Mouse (Mus musculus): ENCODE results near the gene Ngfr. TPM values are rescaled to one million over a fixed set of nuclear protein-coding genes. Genes with fewer than 3 reads are reported as not detected.
A peak's percentile ranks its signal among the peaks of the same experiment; 100 is the strongest.

Gene Ngfr
- total and polyA plus RNA-seq, 2 experiments from 2014 or later = 1.5 to 2.0 TPM

DNA sequence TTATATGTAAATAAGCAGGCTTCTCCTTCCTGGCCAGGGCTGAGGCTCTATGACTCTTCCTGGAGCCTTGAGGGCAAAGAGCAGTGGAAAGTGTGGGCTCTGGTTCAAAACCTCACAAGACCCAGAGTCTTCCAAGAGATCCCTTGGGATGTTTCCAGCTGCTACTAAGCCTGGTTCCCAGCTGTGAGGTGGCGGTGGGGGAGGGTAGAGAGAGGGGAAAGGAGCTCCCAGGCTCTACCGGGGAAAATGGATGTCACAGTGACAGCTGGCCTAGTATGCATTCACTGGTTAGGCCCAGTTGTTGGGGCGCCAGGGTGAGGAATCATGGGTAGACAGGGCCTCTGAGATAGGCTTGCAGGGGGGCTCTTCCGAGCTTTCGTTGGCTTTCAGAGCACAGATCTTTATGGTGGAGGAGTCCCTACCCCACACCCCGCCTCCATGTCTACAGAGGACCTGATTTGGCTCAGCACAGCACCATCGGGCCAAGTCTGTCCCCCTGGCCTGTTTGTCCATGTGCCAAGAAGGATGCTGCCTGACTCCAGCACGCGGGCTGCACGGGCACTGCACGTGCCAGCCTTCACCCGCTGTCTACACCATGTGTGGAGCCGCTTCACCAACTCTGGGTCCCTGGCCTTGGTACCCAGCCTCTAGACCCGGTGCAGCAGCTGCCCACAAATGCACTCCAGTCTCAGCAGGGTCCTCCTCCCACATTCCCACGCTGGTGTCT lies 49.0 kb downstream of the Ngfr start:
- H3K9me3 ChIP-seq (replicated peaks; ENCODE audit: control insufficient read depth, low read length) = no peaks in the 10 kb centered on the region
- WGBS = 60% methylated on average over 15 of the region's 15 CpGs
- no peak for DNase-seq (ENCODE audit: low spot score)
- H3K9ac ChIP-seq (replicated peaks; ENCODE audit: low read depth, low read length) = no peak overlapping the region
- no peak overlapping the region for H3K27ac ChIP-seq (ENCODE audit: low read depth)
- H3K4me1 ChIP-seq (ENCODE audit: control insufficient read depth, insufficient read depth) = peaks cover 4% of the 10 kb centered on the region; the same call in 1 of the 2 replicates
- TF ChIP-seq EP300 (IDR thresholded peaks at IDR 0.05; ENCODE audit: low read depth) (no peak), CTCF (IDR thresholded peaks at IDR 0.05; ENCODE audit: low read depth) (no peak)
- H3K36me3 ChIP-seq (replicated peaks; ENCODE audit: control insufficient read depth, insufficient read depth, low read length) = no peaks in the 10 kb centered on the region
- ATAC-seq (ENCODE audit: insufficient read depth, low read depth) = no peak
- no peak overlapping the region for H3K4me2 ChIP-seq (ENCODE audit: low read depth, low read length)
- 0 out of 2 replicates have a peak, but pooled peaks cover 9% of the 10 kb centered on the region for H3K27me3 ChIP-seq (ENCODE audit: control insufficient read depth, insufficient read depth, low read length)
- H3K4me3 ChIP-seq (ENCODE audit: low read depth, low read length) = no peak overlapping the region

GRCm38 (mm10) chr11:95533484-95534160 lies 53.9 kb downstream of the Ngfr start:
- peak; percentile 86 for ATAC-seq (ENCODE audit: insufficient read depth, low read depth)
- 19% methylated on average over 24 of the region's 24 CpGs for WGBS
- no peaks in the 10 kb centered on the region for H3K36me3 ChIP-seq (replicated peaks; ENCODE audit: control insufficient read depth, insufficient read depth, low read length)
- DNase-seq (ENCODE audit: low spot score) = peak; percentile 77
- H3K4me2 ChIP-seq (ENCODE audit: low read depth, low read length) = peak overlapping the region; percentile 8; the same call in 1 of the 2 replicates
- no peak overlapping the region for H3K4me3 ChIP-seq (ENCODE audit: low read depth, low read length)
- H3K27me3 ChIP-seq (ENCODE audit: control insufficient read depth, insufficient read depth, low read length) = peaks cover 10% of the 10 kb centered on the region; the same call in 1 of the 2 replicates
- H3K9ac ChIP-seq (replicated peaks; ENCODE audit: low read depth, low read length) = no peak overlapping the region
- H3K27ac ChIP-seq (ENCODE audit: low read depth) = no peak overlapping the region
- no peaks in the 10 kb centered on the region for H3K9me3 ChIP-seq (replicated peaks; ENCODE audit: control insufficient read depth, low read length)
- H3K4me1 ChIP-seq (ENCODE audit: control insufficient read depth, insufficient read depth) = no peaks in the 10 kb centered on the region
- peak; percentile 99 for TF ChIP-seq CTCF (IDR thresholded peaks at IDR 0.05; ENCODE audit: low read depth)
- TF ChIP-seq EP300 (IDR thresholded peaks at IDR 0.05; ENCODE audit: low read depth) = no peak

DNA sequence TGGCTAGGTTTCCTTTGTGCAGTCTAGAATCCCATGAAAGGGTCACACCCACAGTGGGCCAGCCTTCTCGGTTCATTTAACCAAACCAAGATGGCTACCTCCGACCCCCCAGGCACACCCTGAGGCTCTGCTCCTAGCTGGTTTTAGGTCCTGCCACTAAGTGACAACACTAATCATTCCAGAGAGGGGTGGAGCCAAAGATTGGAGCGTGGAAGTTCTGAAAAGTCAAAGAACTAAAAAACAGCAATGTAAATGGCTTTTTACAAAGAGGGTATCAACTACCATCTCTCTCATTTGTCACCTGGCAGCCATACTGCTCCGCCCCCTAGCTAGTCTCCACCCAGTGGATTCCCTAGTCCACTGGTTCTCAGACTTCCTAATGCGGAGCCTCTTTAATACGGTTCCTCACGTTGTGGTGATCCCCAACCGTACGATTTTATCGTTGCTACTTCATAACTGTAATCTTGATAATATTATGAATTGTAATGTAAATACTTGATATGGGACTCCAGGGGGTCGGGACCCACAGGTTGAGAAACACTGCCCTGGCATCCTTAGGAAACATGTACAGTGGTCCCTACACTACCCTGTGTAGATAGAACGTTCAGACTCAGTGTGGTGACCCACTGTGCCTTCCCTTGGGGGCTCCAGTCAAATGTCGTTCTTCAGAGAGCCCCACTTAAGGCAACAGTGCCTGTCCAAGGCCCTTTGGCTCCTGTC lies 55.0 kb downstream of the Ngfr start:
- Histone ChIP-seq H3K9ac (replicated peaks; ENCODE audit: low read depth, low read length) (no peak overlapping the region), H3K9me3 (replicated peaks; ENCODE audit: control insufficient read depth, low read length) (no peaks in the 10 kb centered on the region), H3K27me3 (ENCODE audit: control insufficient read depth, insufficient read depth, low read length) (peaks cover 10% of the 10 kb centered on the region; the same call in 1 of the 2 replicates), H3K4me2 (ENCODE audit: low read depth, low read length) (no peak overlapping the region), H3K36me3 (replicated peaks; ENCODE audit: control insufficient read depth, insufficient read depth, low read length) (no peaks in the 10 kb centered on the region), H3K27ac (ENCODE audit: low read depth) (no peak overlapping the region), H3K4me1 (ENCODE audit: control insufficient read depth, insufficient read depth) (no peaks in the 10 kb centered on the region), H3K4me3 (ENCODE audit: low read depth, low read length) (no peak overlapping the region)
- ATAC-seq (ENCODE audit: insufficient read depth, low read depth) (no peak), DNase-seq (ENCODE audit: low spot score) (no peak)
- no peak for TF ChIP-seq CTCF (IDR thresholded peaks at IDR 0.05; ENCODE audit: low read depth)
- TF ChIP-seq EP300 (IDR thresholded peaks at IDR 0.05; ENCODE audit: low read depth) = no peak
- 66% methylated on average over 13 of the region's 13 CpGs for WGBS

- DNase-seq (ENCODE audit: low spot score) = no peak
- WGBS = 78% methylated on average over 3 of the region's 3 CpGs
- no peak overlapping the region for H3K4me2 ChIP-seq (ENCODE audit: low read depth, low read length)
- H3K36me3 ChIP-seq (replicated peaks; ENCODE audit: control insufficient read depth, insufficient read depth, low read length) = no peaks in the 10 kb centered on the region
- peaks cover 10% of the 10 kb centered on the region; the same call in 1 of the 2 replicates for H3K27me3 ChIP-seq (ENCODE audit: control insufficient read depth, insufficient read depth, low read length)
- H3K4me3 ChIP-seq (ENCODE audit: low read depth, low read length) = no peak overlapping the region
- no peak overlapping the region for H3K9ac ChIP-seq (replicated peaks; ENCODE audit: low read depth, low read length)
- no peaks in the 10 kb centered on the region for H3K9me3 ChIP-seq (replicated peaks; ENCODE audit: control insufficient read depth, low read length)
- ATAC-seq (ENCODE audit: insufficient read depth, low read depth) = no peak
- TF ChIP-seq EP300 (IDR thresholded peaks at IDR 0.05; ENCODE audit: low read depth) = no peak
- TF ChIP-seq CTCF (IDR thresholded peaks at IDR 0.05; ENCODE audit: low read depth) = no peak
- no peak overlapping the region for H3K27ac ChIP-seq (ENCODE audit: low read depth)
- H3K4me1 ChIP-seq (ENCODE audit: control insufficient read depth, insufficient read depth) = no peaks in the 10 kb centered on the region
Observed at GRCm38 (mm10) chr11:95528231-95528630, 59.3 kb downstream of the Ngfr start.

GRCm38 (mm10) chr11:95527307-95527706 lies 60.2 kb downstream of the Ngfr start:
- H3K27ac ChIP-seq (ENCODE audit: low read depth) = no peak overlapping the region
- TF ChIP-seq CTCF (IDR thresholded peaks at IDR 0.05; ENCODE audit: low read depth) (no peak), EP300 (IDR thresholded peaks at IDR 0.05; ENCODE audit: low read depth) (no peak)
- WGBS = 83% methylated on average over 8 of the region's 8 CpGs

More at GRCm38 (mm10) chr11:95527307-95527706, 60.2 kb downstream of the Ngfr start:
- Histone ChIP-seq H3K4me3 (ENCODE audit: low read depth, low read length) (no peak overlapping the region), H3K36me3 (replicated peaks; ENCODE audit: control insufficient read depth, insufficient read depth, low read length) (no peaks in the 10 kb centered on the region), H3K27me3 (ENCODE audit: control insufficient read depth, insufficient read depth, low read length) (0 out of 2 replicates have a peak, but pooled peaks cover 2% of the 10 kb centered on the region), H3K9me3 (replicated peaks; ENCODE audit: control insufficient read depth, low read length) (no peaks in the 10 kb centered on the region), H3K4me2 (ENCODE audit: low read depth, low read length) (no peak overlapping the region), H3K9ac (replicated peaks; ENCODE audit: low read depth, low read length) (no peak overlapping the region), H3K4me1 (ENCODE audit: control insufficient read depth, insufficient read depth) (no peaks in the 10 kb centered on the region)
- no peak for ATAC-seq (ENCODE audit: insufficient read depth, low read depth)
- DNase-seq (ENCODE audit: low spot score) = no peak
